Mouse (Mus musculus) heart, adult 2 months (tissue): ENCODE data around the gene Gm17455.

ENCODE experiments used
- CTCF ChIP-seq: fragments of 200-600 bp; IDR thresholded peaks from 2 replicates; pipeline ENCODE4 v1.8.1; 2022; ENCODE audit warnings: antibody characterized with exemption, mild to moderate bottlenecking, moderate library complexity
- EP300 ChIP-seq: fragments of 200-500 bp; IDR thresholded peaks from 2 replicates; pipeline ENCODE4 v1.6.1; 2011; ENCODE audit warnings: low read depth, low read length, control low read depth; ENCODE audit not compliant: insufficient read depth
- POLR2A ChIP-seq: fragments of 200-500 bp; IDR thresholded peaks from 2 replicates; pipeline ENCODE4 v1.6.1; 2011; ENCODE audit warnings: mild to moderate bottlenecking, low read depth, low read length, control low read depth; ENCODE audit not compliant: insufficient read depth

DNA sequence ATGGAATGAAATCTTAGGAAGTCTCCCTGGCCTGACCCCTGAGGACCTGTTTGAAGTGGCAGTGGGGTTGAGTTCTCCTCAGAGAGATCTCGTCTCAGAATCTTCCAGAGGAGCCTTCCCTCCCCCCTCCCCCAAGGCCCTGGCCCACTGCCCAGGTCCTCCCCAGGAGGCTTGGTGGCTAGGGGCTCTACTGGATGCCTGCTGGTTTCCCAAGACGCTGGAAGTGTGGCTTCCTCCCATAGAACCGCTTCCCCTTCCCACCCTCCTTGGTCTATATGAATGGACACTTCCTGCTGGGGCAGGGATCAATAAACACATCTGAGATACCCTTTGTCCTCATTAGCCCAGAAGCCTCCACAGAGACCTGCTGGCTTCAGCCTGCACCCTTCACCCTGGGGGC lies 48.3 kb upstream of the Gm17455 start:
- TF ChIP-seq CTCF (no peak), POLR2A (no peak), EP300 (no peak)
